Mouse (Mus musculus) gastrocnemius, postnatal 4 days (tissue): ENCODE measurements around the gene Abl1. TPM values are rescaled to one million over a fixed set of nuclear protein-coding genes. Genes with fewer than 3 reads are reported as not detected.

Source experiments
- DNase-seq, 2 experiments: peaks; one replicate each; pipeline ENCODE4 v3.0.0; 2021 to 2022; ENCODE audit warnings: low spot score in 2 of 2, mixed read lengths in 2 of 2
- total RNA-seq, 2 experiments: library from RNA; stranded (reverse); gene quantifications; 2 replicates each; pipeline ENCODE4 v1.2.3; 2021

The Abl1 gene
- total RNA-seq, 2 experiments from 2014 or later: 76.3 to 80.7 TPM

DNA sequence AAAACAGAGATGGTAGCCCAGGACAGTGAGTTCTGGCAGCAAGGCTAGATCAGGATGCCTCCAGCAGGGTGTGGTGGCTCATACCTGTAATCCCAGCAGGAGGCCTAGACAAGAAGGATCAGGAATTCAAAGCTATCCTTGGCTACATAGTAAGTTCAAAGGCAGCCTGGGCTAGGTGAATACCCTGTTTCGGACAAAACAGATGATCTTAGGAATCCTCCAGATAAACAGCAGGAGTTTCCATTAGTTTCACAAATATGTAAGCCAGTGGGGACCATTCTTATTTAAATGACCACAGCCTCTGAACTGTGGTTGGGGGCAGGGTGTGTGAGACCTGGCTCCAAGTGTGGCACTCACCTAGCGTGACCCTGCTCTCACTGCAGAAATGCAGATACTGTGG lies 91.1 kb downstream of the Abl1 start:
- DNase-seq: no peak

DNA sequence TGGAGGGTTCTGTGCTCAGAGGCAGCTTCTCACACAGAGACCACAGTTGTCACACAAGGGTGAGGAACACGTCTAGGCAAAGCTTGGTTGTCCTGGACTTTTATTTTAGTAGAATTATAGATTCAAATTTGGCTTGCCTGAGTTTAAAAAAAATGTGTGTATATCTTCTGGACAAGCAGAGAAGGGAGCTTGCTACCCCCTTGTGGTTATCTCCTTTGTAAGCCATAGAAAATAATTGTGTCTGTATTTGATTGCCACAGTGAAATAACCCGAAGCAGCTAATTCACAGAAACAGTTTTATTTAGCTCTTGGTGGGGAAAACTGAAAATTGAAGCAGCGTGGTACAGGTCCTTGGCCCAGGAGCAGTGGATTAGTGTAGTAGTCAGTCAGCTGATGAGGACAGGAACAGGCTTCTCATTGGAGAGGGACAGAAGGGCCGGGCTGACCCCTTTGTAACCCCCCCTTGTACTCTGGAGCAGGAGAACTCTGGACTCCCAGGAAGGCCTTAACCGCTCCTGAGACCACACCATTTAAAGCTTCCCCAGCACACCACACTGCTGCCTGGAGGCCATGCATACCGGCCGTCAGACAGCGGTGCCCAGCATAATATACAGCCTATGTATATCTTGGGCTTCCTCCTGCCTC lies 94.9 kb downstream of the Abl1 start:
- no peak for DNase-seq

DNA sequence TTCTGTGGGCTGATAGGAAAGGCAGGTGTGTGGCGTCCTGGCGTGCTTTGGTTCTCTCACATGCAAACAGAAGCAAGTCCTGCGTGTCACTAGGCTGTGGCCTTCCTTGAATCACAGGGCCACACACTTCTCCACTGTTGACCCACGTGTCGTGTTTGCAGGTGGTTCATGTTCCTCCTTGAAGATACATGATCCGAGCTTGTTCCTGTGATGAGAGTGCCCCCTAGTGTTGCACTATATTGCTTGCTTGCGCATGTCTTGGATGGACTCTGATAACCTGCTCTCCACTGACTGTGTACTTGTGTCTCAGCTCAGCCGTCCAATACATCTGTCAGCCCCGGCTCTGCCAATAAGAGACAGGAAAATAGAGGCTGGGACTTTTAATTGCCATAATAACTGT lies 96.9 kb downstream of the Abl1 start:
- peak; percentile 52 to 70 for DNase-seq

DNA sequence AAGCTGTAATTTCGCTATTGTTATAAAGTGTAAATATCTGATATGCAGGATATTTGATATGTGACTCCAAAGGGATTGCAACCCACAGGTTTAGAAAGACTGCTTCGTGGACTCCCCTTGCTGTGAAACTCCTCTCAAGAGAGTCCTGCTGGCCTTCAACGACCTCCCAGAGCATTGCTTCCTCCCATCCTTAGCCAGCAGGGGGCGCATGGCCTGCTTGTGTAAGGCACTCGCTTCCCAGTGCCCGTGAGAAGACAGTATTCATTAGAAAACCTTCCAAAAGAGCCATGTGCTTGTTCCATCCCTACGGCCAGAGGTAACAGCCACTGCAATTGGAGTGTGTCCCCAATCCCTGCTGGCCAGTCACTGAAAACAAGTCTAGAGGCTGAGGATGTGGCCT lies 98.9 kb downstream of the Abl1 start:
- DNase-seq: peak; percentile 76 to 83

DNA sequence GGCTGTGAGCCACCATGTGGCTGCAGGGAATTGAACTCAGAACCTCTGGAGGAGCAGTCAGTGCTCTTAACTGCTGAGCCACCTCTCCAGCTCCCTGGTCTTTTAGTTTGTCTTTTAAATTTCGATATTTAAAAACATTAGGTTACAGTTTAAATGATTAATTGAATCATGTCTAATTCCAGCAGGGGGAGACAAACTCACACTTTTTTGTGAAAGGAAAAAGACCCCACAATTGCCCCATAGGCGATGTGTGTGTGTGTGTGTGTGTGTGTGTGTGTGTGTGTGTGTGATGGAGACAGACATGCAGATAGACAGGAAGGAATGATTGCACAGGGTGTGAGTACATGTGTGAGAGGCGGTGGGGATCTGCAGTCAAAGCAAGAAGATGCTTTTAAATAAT lies 100.1 kb downstream of the Abl1 start:
- DNase-seq: no peak

DNA sequence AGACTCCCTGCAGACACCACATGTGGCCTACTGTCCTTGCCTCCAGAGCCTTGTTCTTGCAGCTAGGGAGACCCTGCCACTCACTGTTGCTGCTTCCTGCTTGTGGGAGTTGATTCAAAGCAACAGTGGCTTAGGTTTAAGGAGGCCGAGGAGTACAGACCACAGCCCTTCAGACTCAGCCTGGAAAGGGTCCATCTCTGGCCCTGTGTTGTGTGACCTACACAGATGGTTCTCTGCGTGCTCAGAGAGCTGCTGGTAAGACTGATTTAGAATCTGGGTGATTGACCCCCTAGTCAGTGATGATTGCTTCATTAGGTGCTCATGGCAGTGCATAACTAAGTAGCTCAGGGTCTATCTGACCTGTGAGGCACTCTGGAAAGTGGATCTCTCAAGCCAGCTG lies 101.0 kb downstream of the Abl1 start:
- DNase-seq: no peak

DNA sequence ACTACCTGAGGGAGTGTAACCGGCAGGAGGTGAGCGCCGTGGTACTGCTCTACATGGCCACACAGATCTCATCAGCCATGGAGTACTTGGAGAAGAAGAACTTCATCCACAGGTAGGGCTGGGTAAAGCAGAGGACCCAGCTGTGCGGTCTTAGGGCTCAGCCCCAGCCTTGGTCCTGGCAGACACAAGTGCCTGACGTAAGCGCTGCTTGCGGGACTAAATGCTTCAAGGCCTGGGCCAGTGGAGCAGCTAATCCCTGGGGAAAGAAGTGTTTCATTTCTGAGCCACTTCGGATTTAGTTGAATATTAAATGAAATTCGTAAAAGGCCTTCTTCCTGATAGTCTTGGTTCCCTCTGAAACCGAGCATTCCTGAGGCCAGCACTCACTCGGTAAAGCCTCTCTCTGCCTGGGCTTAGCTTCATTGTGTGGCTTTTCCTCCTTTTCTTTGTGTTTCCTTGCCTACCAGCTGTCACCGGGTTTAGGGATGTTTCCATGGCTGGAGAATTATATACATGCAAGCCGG lies 102.6 kb downstream of the Abl1 start:
- DNase-seq: no peak

DNA sequence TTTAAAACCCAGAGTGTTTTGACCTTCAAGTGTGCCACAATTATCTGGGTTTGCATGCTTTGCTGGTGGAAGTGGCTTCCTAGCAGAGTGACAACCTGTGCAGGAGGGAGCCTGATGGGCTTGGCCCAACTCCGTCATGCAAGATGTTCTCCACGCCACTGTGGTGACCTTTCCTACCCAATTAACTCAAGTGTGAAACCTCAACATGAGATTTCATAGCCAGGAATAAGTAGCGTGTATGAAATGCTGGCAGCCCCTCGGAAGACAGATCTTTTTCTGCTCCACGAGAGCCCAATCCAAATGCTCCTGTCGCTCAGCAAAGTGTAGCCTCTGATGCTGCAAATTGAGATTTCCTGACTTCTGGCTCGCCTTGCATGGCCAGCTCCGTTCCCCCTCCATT lies 103.1 kb downstream of the Abl1 start:
- no peak for DNase-seq

DNA sequence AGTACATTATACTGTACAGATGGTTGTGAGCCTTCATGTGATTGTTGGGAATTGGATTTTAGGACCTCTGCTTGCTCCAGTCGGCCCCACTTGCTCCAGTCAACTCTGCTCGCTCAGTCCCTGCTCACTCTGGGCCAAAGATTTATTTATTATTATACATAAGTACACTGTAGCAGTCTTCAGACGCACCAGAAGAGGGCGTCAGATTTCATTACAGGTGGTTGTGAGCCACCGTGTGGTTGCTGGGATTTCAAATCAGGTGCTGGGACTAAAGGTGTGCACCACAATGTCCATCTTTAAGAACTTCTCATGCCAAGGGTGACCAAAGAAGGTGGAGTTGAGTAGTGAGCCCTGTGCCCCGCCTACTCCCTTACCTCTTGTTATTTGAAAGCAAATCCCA lies 104.4 kb downstream of the Abl1 start:
- no peak for DNase-seq

DNA sequence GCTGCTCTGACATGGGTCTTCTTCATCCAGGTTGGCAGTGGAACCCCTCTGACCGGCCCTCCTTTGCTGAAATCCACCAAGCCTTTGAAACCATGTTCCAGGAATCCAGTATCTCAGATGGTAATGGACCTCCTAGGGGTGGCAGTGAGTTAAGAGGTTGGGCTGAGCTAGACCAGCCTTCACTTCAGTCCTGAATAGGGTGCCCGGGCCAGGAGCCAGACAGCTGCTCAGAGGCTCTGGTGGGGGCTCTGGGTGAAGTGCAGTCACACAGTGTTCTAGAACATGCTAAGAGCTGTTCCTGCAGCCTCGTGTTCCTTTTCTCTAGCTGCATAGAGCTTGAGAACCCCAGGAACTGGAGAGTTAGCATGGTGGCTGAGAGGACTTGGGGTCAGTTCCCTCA lies 108.8 kb downstream of the Abl1 start:
- no peak for DNase-seq

DNA sequence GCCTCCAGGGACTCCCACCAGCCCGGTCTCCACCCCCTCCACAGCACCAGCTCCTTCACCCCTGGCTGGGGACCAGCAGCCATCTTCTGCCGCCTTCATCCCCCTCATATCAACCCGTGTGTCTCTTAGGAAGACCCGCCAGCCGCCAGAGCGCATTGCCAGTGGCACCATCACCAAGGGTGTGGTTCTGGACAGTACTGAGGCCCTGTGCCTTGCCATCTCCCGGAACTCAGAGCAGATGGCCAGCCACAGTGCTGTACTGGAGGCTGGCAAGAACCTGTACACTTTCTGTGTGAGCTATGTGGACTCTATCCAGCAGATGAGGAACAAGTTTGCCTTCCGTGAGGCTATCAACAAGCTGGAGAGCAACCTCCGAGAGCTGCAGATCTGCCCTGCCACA lies 113.2 kb downstream of the Abl1 start:
- no peak for DNase-seq

DNA sequence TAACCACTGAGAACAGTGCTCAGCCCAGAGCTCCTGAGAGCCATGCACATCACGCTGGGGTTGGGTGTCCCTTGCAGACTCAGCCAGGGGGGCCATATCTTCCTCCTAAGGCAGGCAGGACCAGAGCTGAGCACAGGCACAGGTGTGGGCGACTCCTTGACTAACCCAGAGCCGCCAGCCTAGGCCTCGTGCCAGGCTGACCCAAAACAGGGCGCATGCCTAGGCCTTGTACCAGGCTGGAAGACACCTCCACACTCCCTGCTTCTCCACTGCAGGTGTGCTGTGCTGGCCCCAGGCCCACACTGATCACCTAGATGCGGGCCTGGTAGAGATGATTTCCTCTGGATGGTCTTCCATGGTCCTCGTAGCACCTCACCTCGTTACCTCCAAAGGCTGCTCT lies 114.6 kb downstream of the Abl1 start:
- DNase-seq: no peak

DNA sequence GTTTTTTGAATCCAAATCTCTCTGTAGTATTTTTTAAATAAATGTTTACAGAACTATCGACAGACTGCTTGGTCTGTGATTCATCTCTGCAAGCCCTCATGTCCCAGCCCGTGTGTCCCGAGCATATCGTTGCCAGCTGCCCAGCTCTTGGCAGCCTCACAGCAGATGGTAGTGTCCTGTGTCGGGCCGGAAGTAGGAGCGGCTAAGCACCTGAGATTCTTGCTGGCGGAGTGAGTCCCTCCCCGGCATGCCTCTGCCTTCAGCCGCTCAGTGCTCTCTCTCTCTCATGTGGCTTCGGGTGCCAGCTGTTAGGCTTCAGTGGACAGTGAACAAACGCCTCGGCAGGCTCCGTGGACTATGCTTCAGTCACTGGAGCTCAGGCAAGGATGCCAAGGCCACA lies 115.3 kb downstream of the Abl1 start:
- no peak for DNase-seq

DNA sequence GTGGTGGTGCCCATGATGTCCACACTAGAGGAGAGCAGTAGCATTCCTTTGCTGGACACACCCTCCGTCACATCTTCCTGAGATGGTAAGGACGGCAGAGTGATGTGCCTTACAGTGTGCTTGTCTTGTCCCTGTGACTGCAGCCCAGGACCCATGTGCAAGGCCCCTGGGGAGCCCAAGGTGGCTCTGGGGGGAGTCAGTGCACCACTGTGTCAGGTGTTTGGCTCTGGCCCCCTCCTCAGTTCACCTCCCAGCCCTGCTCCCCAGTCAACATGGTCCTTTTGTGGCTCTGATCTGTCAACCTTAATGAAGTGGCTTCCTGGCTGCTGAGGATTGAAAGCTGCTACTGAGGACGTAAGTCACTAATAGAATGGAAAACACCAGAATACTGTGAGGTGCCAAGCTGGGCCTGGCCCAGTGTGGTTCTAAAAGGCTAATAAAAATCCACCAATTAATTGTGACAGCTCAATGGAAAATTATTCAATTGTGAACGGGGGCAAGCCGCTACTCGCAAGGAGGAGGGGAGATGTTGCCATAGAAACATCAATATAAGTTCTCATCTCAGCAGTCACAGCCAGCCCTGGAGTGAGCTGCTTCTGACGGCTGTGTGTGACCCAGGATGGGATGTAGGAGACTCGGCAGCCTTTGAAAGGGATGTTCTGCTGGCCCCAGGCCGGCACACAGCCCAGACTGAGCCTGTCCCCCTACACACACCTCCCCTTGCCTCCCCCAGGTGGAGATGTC lies 118.6 kb downstream of the Abl1 start:
- no peak for DNase-seq

DNA sequence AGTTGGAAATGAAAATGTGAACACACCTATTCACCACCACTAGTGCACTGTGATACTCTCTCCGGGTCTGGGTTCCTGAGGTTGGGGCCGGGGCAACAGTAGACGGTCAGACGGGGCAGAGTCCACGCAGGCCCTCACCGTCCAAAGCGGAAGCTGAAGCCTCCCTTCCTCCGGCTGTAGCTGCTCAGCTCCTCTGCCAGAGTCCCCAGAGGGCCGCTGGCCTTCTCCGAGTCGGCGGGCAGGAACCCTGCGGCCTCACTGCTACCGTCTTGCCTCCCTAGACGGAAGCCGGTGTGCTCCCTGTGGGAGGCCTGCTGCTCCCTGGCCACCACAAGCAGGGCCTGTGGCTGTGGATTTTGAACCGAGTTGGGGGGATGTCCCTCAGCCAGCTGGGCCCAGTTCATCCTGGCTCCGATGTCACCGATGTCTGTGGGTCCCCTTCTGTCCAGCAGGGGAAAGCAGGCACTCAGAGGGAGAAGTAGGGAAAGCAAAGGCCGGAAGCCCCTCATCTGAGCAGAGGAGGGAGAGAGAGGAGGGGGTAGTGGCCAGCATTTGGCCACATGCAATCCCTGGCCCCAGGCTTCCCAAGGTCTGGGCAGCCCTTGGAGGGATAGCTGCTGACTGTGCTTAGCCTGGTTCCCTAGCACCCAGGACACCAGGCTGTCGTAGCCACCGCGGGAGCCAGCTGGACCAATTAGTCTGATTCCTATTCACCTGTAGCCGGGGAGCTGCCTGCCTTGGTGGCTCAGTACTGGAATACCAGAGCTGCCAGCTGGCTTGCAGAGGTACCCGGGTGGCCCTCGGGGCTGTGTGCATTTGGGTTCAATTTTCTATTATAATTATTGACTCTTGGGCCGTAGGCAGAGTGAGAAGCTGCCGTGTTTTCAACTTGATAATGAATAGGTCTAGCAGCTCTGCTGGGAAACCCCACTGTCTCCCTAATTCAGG lies 120.5 kb downstream of the Abl1 start:
- DNase-seq: no peak

DNA sequence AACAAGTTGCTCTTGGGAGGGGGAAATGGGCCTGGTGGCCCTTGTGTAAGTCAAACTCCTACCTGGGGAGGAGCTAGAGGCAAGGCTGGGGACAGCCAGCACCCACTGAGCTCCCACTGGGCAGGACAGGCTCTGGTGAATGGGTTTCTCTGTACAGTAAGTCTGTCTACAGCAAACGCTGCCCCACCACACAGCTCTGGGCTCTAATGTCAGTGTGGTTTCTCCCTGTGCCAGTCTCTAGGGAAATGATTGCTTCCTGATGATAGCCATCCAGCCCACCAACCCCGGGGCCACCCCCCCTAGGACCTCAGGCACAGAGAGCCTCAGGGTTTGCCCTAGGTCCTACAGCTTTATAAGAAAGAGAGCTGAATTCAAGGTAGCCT lies 121.2 kb downstream of the Abl1 start:
- DNase-seq: no peak

DNA sequence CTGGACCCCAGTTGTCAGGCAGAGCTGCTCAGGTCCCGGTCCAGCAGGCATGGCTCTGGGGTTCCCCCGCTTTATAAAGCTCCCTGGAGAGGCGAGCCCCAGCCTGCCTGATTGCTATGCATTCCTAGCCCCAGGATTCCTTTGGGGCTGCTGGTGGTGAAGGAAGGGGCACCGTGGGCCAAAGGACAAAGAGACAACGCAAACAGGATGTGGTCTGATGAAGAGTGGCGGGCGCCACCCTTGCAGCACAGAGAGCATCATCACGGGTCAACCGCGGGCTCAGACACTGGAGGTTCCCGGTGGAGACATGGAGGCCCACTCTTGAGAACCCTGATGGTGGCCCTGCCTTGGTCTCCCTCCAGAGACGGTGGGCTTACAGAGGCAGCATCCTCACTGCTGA lies 122.3 kb downstream of the Abl1 start, which contains the start of gene Qrfp:
Gene Qrfp, minus strand, starts transcription at position 137 of the 400 bp plus-strand sequence.
- no peak for DNase-seq

DNA sequence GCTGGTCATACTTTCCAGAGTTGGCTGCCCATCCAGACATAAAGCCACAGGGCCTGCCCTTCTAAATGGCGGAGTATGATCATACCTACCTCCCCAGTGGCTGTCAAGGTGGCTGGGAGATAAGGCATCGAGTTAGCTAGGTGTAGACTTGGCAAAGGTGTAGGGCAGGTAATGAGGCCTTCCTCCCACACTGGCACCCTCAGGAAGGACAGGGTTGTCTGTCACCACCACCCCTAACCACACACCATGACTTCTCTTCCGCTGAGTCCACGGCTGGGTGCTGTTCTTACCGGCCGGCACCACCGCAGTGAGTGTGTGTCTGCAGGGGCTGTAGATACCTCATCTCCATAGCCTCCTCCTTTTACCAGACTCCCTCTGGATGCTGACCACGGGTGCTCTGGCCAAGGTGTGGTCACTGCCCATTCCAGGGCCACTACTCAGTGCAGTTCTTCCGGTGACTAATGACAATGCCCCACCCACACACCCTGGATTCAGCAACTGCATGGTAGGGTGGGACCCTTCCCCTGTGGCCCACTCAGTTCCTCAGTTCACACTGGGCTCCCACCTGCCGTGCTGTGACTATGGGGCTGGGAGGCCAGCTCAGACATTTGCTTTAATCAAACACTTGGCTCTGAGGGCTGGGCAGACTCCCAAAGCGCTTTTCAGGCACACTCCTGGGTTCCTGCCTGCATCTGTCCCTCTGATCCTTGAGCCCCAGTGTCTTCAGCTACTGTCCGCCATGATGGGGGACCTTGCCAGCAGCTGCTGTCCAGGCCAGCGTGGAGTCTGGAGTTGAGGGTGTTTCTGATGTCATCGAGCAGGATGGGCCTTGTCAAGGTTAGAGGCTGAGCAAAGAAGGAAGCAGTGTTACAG lies 123.1 kb downstream of the Abl1 start:
- DNase-seq: no peak

DNA sequence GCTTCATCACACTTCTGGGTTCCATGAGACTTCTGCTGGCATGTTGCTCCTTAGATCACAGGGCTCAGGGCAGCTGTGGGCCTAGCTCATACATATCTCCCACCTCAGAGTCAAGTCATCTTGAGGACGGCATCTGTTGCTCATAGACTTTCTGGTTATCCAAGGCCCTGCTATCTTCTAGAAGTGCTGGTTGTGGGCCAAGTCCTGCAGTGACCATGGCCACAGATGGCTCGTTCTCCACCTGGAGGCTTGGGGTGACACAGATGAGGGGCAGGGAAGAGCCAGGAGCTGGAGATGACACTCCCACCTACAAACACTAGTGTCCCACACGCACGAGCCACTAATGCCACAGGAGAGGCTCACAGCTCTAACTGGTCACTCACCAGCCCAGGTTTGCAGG lies 125.5 kb downstream of the Abl1 start:
- DNase-seq: no peak

DNA sequence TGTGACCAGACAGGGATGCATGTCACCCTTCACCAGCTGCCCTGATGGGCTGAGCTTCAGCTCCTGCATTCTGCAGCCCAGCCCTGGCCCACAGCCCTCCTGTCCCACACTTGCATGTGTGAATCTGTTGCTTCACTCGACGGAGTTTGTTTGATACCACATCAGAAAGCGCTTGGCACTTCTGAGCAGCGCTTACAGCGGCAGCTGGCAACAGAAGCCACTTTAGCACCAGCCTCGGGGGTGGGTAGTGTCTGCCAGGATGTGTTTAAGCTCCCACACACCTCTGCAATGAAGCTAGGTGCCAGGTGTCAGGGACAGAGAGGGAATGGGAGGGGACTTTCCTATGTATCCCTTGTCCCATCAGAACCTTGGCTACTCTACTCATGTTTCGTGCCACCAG lies 126.5 kb downstream of the Abl1 start:
- no peak for DNase-seq

DNA sequence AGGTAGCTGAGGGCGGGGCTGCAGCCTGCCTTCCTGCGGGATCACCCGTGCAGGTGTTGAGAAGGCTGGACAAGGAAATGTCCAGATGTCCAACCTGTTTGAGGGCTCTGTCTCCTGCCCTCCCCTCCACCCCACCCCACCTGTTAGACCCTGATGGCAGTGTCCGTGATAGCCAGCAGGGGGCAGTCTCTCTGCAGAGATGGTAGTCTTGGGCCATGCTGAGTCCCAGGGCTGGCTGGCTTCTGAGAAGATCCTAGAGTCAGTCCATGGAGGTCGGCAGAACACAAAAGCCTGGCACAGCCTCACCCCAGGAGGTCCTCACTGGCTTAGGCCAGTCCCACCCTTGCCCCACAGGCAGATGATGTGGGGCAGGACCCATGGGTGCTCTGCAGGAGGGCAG lies 127.2 kb downstream of the Abl1 start:
- peak; percentile 45 to 65 for DNase-seq
